Mouse (Mus musculus): Measurements from ENCODE around the gene Mrps18c. TPM values are rescaled to one million over a fixed set of nuclear protein-coding genes. Genes with fewer than 3 reads are reported as not detected.

Gene Mrps18c
- polyA plus RNA-seq, 1 experiment, result 7.0 TPM

DNA sequence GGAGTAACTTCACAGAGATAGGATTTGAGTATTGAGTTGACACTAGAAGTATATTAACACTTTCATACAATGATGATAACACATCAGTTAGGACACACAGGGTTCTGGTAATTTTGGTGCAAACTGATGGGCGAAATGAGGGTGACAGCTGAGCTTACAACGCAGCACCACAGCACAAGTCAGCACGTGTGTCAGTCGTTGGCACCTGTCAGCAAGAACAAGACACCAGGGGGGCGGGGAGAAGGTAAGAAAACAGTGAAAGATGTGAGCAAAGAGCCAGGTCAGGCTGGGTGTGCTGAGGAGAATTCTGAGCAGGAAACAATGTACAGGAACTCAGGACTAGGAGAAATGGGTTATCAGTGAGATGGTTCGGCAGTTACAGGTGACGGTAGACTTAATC, 36.7 kb upstream of the Mrps18c start:
- Histone ChIP-seq H3K4me1 (ENCODE audit: control insufficient read depth, insufficient read depth, insufficient read length) (no peaks in the 10 kb centered on the region), H3K27me3 (ENCODE audit: control insufficient read depth, insufficient read depth, low read length) (no peaks in the 10 kb centered on the region), H3K36me3 (ENCODE audit: control insufficient read depth, insufficient read depth, low read length) (peaks cover 21% of the 10 kb centered on the region), H3K27ac (ENCODE audit: insufficient read depth, low read length) (no peak overlapping the region), H3K4me3 (ENCODE audit: extremely low read depth, insufficient read depth, insufficient read length) (no peak overlapping the region)
- no peak for TF ChIP-seq POLR2A (IDR thresholded peaks at IDR 0.05; ENCODE audit: low read depth, low read length)
- 94% methylated on average over 7 of the region's 7 CpGs for WGBS
- no peak for DNase-seq (ENCODE audit: low read depth in 1 of 2, low spot score in 2 of 2)

DNA sequence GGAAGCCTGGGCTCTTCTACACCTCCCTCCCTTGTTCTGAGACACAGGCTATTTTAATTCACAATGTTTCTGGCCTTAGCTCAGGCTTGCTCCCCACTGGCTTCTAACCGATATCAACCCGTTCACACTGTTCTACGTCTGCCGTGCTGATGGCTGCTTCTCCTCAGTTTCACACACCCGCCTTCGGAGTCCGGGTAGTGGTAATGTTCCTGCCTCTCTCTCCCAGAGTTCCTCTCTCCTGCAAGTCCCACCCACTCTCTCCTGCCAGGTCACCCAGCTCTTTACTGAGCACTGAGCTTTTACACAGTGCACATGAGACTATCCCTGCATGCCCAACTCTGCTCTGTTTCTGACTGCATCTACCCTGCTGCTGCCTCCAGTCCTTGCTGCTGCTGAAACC, 32.4 kb upstream of the Mrps18c start:
- Histone ChIP-seq H3K27ac (ENCODE audit: insufficient read depth, low read length) (no peak overlapping the region), H3K4me1 (ENCODE audit: control insufficient read depth, insufficient read depth, insufficient read length) (no peaks in the 10 kb centered on the region), H3K27me3 (ENCODE audit: control insufficient read depth, insufficient read depth, low read length) (no peaks in the 10 kb centered on the region), H3K4me3 (ENCODE audit: extremely low read depth, insufficient read depth, insufficient read length) (no peak overlapping the region), H3K36me3 (ENCODE audit: control insufficient read depth, insufficient read depth, low read length) (peaks cover 34% of the 10 kb centered on the region)
- no peak for DNase-seq (ENCODE audit: low read depth in 1 of 2, low spot score in 2 of 2)
- 97% methylated on average over 7 of the region's 7 CpGs for WGBS
- TF ChIP-seq CTCF (IDR thresholded peaks at IDR 0.05; ENCODE audit: extremely low read depth, insufficient read depth, insufficient read length, insufficient replicate concordance) (no peak), POLR2A (IDR thresholded peaks at IDR 0.05; ENCODE audit: low read depth, low read length) (no peak)

DNA sequence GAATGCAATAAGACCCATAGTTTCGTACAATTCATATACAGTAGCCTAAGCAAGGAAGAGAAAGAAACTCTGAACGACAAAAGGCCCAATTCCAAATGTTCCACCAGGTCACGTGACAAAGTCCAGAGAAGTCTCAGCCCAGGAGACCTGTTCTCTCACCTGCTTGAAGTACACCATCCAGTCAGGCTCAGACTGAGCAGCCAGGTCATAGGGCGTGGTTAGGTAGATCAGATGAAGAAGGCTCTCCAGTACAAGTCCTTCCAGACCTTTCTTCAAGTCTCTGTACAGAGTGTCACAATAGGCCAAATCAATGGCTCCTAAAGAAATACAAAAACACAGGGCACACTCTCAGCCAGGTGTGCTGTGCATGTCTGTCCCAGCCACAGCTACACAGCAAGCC, 26.9 kb upstream of the Mrps18c start:
- H3K27ac ChIP-seq (ENCODE audit: insufficient read depth, low read length), result no peak overlapping the region
- no peak for DNase-seq (ENCODE audit: low read depth in 1 of 2, low spot score in 2 of 2)
- H3K36me3 ChIP-seq (ENCODE audit: control insufficient read depth, insufficient read depth, low read length), result peaks cover 32% of the 10 kb centered on the region
- H3K4me3 ChIP-seq (ENCODE audit: extremely low read depth, insufficient read depth, insufficient read length), result no peak overlapping the region
- WGBS, result 95% methylated on average over 4 of the region's 4 CpGs
- no peaks in the 10 kb centered on the region for H3K4me1 ChIP-seq (ENCODE audit: control insufficient read depth, insufficient read depth, insufficient read length)
- TF ChIP-seq CTCF (IDR thresholded peaks at IDR 0.05; ENCODE audit: extremely low read depth, insufficient read depth, insufficient read length, insufficient replicate concordance), result no peak
- TF ChIP-seq POLR2A (IDR thresholded peaks at IDR 0.05; ENCODE audit: low read depth, low read length), result no peak
- no peaks in the 10 kb centered on the region for H3K27me3 ChIP-seq (ENCODE audit: control insufficient read depth, insufficient read depth, low read length)

DNA sequence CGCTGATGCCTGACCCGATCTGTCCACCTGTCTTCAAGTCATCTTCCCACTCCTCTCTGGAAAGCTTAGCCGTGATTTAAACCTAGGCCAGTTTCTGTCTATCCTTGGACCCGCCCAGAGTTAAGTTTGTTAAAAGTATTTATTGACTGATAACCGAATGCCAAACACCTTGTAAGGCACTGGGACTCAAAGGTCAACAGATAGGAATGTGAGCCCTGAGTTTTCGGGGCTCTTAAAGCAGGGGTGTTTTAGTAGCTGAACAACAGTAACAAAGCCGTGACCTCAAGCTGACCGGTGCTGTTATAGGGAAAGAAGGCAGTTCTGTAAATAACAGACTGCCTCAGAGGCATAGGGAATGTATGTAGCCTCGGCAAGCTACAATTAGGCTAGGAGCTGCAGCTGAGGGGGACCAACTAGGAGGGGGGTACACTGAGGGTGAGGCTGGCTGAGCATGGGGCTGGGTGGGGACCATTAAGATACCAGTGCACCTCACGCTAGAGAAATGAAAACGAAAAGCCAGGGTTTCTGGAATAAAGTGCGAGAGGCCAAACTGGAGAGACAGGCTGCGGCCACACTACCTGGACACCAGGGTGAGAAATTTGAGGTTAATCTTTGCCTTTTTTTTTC, 22.5 kb upstream of the Mrps18c start:
- Histone ChIP-seq H3K4me3 (ENCODE audit: extremely low read depth, insufficient read depth, insufficient read length) (no peak overlapping the region), H3K4me1 (ENCODE audit: control insufficient read depth, insufficient read depth, insufficient read length) (no peaks in the 10 kb centered on the region), H3K36me3 (ENCODE audit: control insufficient read depth, insufficient read depth, low read length) (peaks cover 30% of the 10 kb centered on the region), H3K27ac (ENCODE audit: insufficient read depth, low read length) (no peak overlapping the region), H3K27me3 (ENCODE audit: control insufficient read depth, insufficient read depth, low read length) (no peaks in the 10 kb centered on the region)
- DNase-seq (ENCODE audit: low read depth in 1 of 2, low spot score in 2 of 2), result no peak
- 94% methylated on average over 13 of the region's 13 CpGs for WGBS
- TF ChIP-seq CTCF (IDR thresholded peaks at IDR 0.05; ENCODE audit: extremely low read depth, insufficient read depth, insufficient read length, insufficient replicate concordance), result no peak
- TF ChIP-seq POLR2A (IDR thresholded peaks at IDR 0.05; ENCODE audit: low read depth, low read length), result no peak

DNA sequence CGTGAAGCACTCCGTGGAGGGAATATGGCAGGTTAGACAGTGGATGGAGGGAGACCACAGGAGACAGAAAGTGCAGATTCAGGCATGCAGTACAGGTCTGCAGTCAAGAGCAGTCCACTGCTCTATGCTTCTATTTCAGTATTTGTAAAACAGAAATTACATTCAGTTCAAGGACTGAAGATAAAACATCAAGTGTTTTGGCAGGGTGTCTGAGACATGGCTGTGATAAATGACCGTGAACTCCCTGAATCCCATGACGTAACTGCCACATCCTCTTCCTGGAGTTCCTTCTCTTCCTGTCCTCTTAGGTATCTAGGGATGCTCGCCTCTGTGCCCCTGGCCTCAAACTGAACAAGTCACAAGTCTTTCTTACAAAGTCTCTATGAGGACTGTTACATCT, 21.5 kb upstream of the Mrps18c start:
- Histone ChIP-seq H3K27ac (ENCODE audit: insufficient read depth, low read length) (no peak overlapping the region), H3K4me3 (ENCODE audit: extremely low read depth, insufficient read depth, insufficient read length) (no peak overlapping the region), H3K4me1 (ENCODE audit: control insufficient read depth, insufficient read depth, insufficient read length) (no peaks in the 10 kb centered on the region), H3K36me3 (ENCODE audit: control insufficient read depth, insufficient read depth, low read length) (peaks cover 25% of the 10 kb centered on the region), H3K27me3 (ENCODE audit: control insufficient read depth, insufficient read depth, low read length) (no peaks in the 10 kb centered on the region)
- no peak for DNase-seq (ENCODE audit: low read depth in 1 of 2, low spot score in 2 of 2)
- TF ChIP-seq POLR2A (IDR thresholded peaks at IDR 0.05; ENCODE audit: low read depth, low read length) (no peak), CTCF (IDR thresholded peaks at IDR 0.05; ENCODE audit: extremely low read depth, insufficient read depth, insufficient read length, insufficient replicate concordance) (no peak)
- 96% methylated on average over 5 of the region's 5 CpGs for WGBS

DNA sequence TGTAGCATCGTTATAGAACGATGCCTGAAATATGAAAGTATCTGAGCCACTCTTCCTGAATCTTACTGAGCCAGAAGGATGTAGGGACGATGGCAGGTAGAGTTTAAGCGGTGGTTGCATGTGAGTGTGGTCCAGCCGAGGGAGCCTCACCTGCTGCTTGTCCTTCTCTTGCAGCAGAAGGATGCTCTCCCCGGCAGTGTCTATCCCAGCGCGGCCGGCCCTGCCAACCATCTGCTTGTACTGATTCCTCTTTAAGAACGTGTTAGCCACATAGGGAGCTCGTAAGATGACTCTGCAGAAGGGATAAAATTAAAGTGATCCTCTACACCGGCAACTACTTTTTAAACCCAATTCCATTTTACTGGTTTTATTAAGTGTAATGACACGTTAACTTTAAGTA, 19.4 kb upstream of the Mrps18c start:
- Histone ChIP-seq H3K4me3 (ENCODE audit: extremely low read depth, insufficient read depth, insufficient read length) (no peak overlapping the region), H3K36me3 (ENCODE audit: control insufficient read depth, insufficient read depth, low read length) (peaks cover 26% of the 10 kb centered on the region), H3K27me3 (ENCODE audit: control insufficient read depth, insufficient read depth, low read length) (no peaks in the 10 kb centered on the region), H3K4me1 (ENCODE audit: control insufficient read depth, insufficient read depth, insufficient read length) (no peaks in the 10 kb centered on the region), H3K27ac (ENCODE audit: insufficient read depth, low read length) (no peak overlapping the region)
- no peak for DNase-seq (ENCODE audit: low read depth in 1 of 2, low spot score in 2 of 2)
- TF ChIP-seq CTCF (IDR thresholded peaks at IDR 0.05; ENCODE audit: extremely low read depth, insufficient read depth, insufficient read length, insufficient replicate concordance), result no peak
- TF ChIP-seq POLR2A (IDR thresholded peaks at IDR 0.05; ENCODE audit: low read depth, low read length), result no peak
- WGBS, result 95% methylated on average over 13 of the region's 13 CpGs

DNA sequence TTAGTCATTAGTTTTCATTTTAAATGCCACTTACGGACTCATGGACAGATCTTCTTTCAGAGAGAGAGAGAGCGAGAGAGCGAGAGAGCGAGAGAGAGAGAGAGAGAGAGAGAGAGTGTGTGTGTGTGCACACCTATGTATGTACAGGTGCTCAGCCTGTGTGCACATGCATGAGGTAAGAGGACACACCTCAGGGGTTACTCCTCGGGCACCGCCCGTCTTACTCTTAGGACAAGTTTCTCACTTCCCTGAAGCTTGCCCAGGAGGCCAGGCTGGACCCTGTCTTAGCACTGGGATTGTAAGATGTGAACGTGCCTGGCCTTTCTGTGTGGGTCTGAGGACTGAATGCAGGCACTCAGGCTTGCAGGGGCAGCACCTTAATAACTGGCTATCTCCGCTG, 10.9 kb upstream of the Mrps18c start:
- Histone ChIP-seq H3K27me3 (ENCODE audit: control insufficient read depth, insufficient read depth, low read length) (no peaks in the 10 kb centered on the region), H3K36me3 (ENCODE audit: control insufficient read depth, insufficient read depth, low read length) (peaks cover 32% of the 10 kb centered on the region), H3K4me1 (ENCODE audit: control insufficient read depth, insufficient read depth, insufficient read length) (no peaks in the 10 kb centered on the region), H3K27ac (ENCODE audit: insufficient read depth, low read length) (no peak overlapping the region), H3K4me3 (ENCODE audit: extremely low read depth, insufficient read depth, insufficient read length) (no peak overlapping the region)
- no peak for TF ChIP-seq CTCF (IDR thresholded peaks at IDR 0.05; ENCODE audit: extremely low read depth, insufficient read depth, insufficient read length, insufficient replicate concordance)
- 88% methylated on average over 9 of the region's 9 CpGs for WGBS
- no peak for DNase-seq (ENCODE audit: low read depth in 1 of 2, low spot score in 2 of 2)

All from spleen, adult 2 months (tissue).